Mouse (Mus musculus) stomach, postnatal 0 days (tissue): ENCODE results near the gene Ppm1j.

Source experiments
- CTCF ChIP-seq: IDR thresholded peaks from 2 replicates; pipeline ENCODE4 v1.5.1; 2016; ENCODE audit warnings: antibody characterized with exemption, low read depth, mild to moderate bottlenecking, moderate library complexity
- EP300 ChIP-seq: optimal IDR thresholded peaks from 2 replicates; pipeline ENCODE3; 2016; ENCODE audit warnings: antibody characterized with exemption

- TF ChIP-seq CTCF (no peak), EP300 (no peak)
These were observed 30.9 kb downstream of the Ppm1j start for GRCm38 (mm10) chr3:104811752-104812151.
